Mouse (Mus musculus) myocyte (in vitro differentiated cells): Measurements from ENCODE around the gene Myo5a. TPM values are rescaled to one million over a fixed set of nuclear protein-coding genes. Genes with fewer than 3 reads are reported as not detected.

Experiments
- H3K27me3 ChIP-seq: one replicate; pipeline ENCODE4 v1.6.1; 2011; ENCODE audit not compliant: control insufficient read depth, insufficient read depth, insufficient read length
- H3K36me3 ChIP-seq: one replicate; pipeline ENCODE4 v1.6.1; 2011; ENCODE audit not compliant: control insufficient read depth, insufficient read depth
- H3K4me2 ChIP-seq: one replicate; pipeline ENCODE4 v1.6.1; 2011; ENCODE audit warnings: low read depth, control low read depth
- H3K4me3 ChIP-seq: one replicate; pipeline ENCODE4 v1.5.1; 2011; ENCODE audit warnings: mild to moderate bottlenecking, control low read depth, moderate library complexity
- H3K79me2 ChIP-seq: one replicate; pipeline ENCODE4 v1.6.1; 2011; ENCODE audit not compliant: control insufficient read depth, insufficient read depth
- H3ac ChIP-seq: one replicate; pipeline ENCODE4 v1.6.1; 2011; ENCODE audit not compliant: control insufficient read depth, insufficient read length
- CEBPB ChIP-seq: IDR thresholded peaks from 2 replicates; pipeline ENCODE4 v1.6.1; 2011; ENCODE audit warnings: mild to moderate bottlenecking, moderate library complexity; ENCODE audit not compliant: poor library complexity, insufficient read depth, severe bottlenecking
- E2F4 ChIP-seq: IDR thresholded peaks from one replicate; pipeline ENCODE4 v1.6.1; 2011; ENCODE audit warnings: mild to moderate bottlenecking, control low read depth, moderate library complexity; ENCODE audit not compliant: insufficient read depth
- MAX ChIP-seq: IDR thresholded peaks from one replicate; pipeline ENCODE4 v1.6.1; 2011; ENCODE audit warnings: low read depth, mild to moderate bottlenecking, control low read depth
- MYOD1 ChIP-seq, 3 experiments: IDR thresholded peaks; one replicate each; pipeline ENCODE4 v1.6.1; 2011; ENCODE audit warnings: control low read depth in 2 of 3, low read depth in 2 of 3, mild to moderate bottlenecking in 2 of 3, moderate library complexity in 1 of 3; ENCODE audit not compliant: insufficient read length in 2 of 3, control insufficient read depth in 1 of 3
- MYOG ChIP-seq, 3 experiments: IDR thresholded peaks; one replicate each; pipeline ENCODE4 v1.6.1; 2011; ENCODE audit warnings: control low read depth in 2 of 3, low read depth in 2 of 3, mild to moderate bottlenecking in 2 of 3; ENCODE audit not compliant: insufficient read length in 2 of 3, control insufficient read depth in 1 of 3, insufficient read depth in 1 of 3
- POLR2A ChIP-seq: IDR thresholded peaks from one replicate; pipeline ENCODE4 v1.6.1; 2011; ENCODE audit warnings: low read depth, mild to moderate bottlenecking, control low read depth, moderate library complexity; ENCODE audit not compliant: insufficient read length
- POLR2AphosphoS2 ChIP-seq: IDR thresholded peaks from one replicate; pipeline ENCODE4 v1.6.1; 2011; ENCODE audit warnings: low read depth, control low read depth; ENCODE audit not compliant: insufficient read length
- REST ChIP-seq: IDR thresholded peaks from one replicate; pipeline ENCODE4 v1.6.1; 2011; ENCODE audit warnings: mild to moderate bottlenecking, control low read depth, moderate library complexity; ENCODE audit not compliant: insufficient read depth, insufficient read length
- SRF ChIP-seq: IDR thresholded peaks from one replicate; pipeline ENCODE4 v1.6.1; 2011; ENCODE audit warnings: low read depth; ENCODE audit not compliant: control insufficient read depth, insufficient read length
- TCF12 ChIP-seq: IDR thresholded peaks from one replicate; pipeline ENCODE4 v1.6.1; 2011; ENCODE audit warnings: mild to moderate bottlenecking, control low read depth; ENCODE audit not compliant: poor library complexity, insufficient read depth, severe bottlenecking
- TCF3 ChIP-seq: IDR thresholded peaks from one replicate; pipeline ENCODE4 v1.6.1; 2011; ENCODE audit warnings: low read depth, control low read depth; ENCODE audit not compliant: insufficient read length
- USF1 ChIP-seq: IDR thresholded peaks from one replicate; pipeline ENCODE4 v1.6.1; 2011; ENCODE audit warnings: low read depth, mild to moderate bottlenecking, control low read depth, moderate library complexity
- polyA plus RNA-seq: library from polyadenylated mRNA; unstranded; fragments of >200 nt; fragmentation: generic; extraction: Trizol; gene quantifications from one replicate; pipeline ENCODE4 v1.2.1, GENCODE M21; 2012; ENCODE audit warnings: missing spikeins

Gene Myo5a
- polyA plus RNA-seq, 1 experiment: 15.4 TPM

GRCm38 (mm10) chr9:75232860-75233259 is 162.0 kb downstream of the Myo5a start:
- TF ChIP-seq TCF3 (no peak), SRF (no peak), MAX (no peak), USF1 (no peak), POLR2A (no peak)

GRCm38 (mm10) chr9:75234271-75234741 is 163.5 kb downstream of the Myo5a start:
- Histone ChIP-seq H3K27me3 (no peaks in the 10 kb centered on the region), H3K4me2 (no peak overlapping the region), H3K36me3 (no peaks in the 10 kb centered on the region), H3K4me3 (no peak overlapping the region), H3K79me2 (no peaks in the 10 kb centered on the region), H3ac (no peak overlapping the region)
- TF ChIP-seq SRF (no peak), TCF3 (no peak), POLR2A (no peak), USF1 (no peak), REST (no peak), POLR2AphosphoS2 (no peak)

More at GRCm38 (mm10) chr9:75232860-75233259, 162.0 kb downstream of the Myo5a start:
- Histone ChIP-seq H3K27me3 (no peaks in the 10 kb centered on the region), H3K4me2 (no peak overlapping the region), H3K4me3 (no peak overlapping the region), H3K36me3 (no peaks in the 10 kb centered on the region), H3ac (no peak overlapping the region), H3K79me2 (no peaks in the 10 kb centered on the region)

DNA sequence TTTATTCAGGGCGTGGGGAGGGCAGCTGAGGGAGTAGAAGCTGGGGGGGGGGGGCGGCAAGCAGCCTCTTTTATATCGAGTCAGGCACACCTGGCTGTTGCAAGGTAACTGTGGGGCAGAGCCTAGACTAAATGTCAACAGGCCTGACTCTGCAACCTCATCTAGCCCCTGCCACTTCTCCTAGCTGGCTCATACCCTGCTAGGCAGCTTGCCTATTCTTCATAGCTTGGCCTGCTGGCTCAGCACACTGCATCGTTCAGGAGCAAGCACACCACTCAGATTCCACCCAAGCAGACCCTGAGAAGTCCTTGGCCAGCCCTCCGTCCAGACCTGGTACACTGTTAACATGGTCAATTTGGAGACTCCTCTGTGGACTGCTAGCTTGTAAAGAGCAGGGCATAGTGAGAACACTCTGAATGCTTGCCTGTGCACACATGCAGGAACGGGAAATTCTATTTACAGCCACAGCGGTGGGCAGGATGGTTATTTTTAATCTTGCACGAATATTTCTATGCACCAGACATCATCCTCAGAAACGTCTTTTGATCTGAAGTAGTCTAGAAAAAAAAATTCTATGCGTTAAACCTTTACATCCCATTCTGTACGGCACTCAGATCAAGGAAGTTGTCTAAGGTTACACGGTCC is 164.3 kb downstream of the Myo5a start:
- Histone ChIP-seq H3K79me2 (no peaks in the 10 kb centered on the region), H3K27me3 (no peaks in the 10 kb centered on the region), H3K4me2 (no peak overlapping the region)

DNA sequence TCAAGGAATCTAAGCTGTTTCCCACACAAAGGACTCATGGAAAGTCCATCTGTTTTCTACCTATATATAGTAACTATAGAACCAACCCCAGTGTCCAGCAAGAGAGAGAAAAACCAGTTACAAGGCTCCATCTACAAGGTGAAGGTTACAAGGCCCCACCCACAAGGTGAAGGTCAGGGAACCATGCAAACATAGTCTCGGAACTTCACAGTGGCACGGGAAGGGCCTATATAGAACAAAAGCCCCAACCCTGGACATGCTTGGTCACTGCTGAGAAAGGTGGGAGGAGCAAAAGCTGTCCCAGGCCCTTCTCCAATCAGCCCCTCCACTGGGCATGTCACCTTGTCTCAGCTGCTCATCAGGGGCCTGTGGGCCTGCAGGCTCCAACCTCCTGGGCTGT is 164.9 kb downstream of the Myo5a start:
- Histone ChIP-seq H3K36me3 (no peaks in the 10 kb centered on the region), H3K4me2 (no peak overlapping the region), H3K79me2 (no peaks in the 10 kb centered on the region), H3K27me3 (no peaks in the 10 kb centered on the region), H3K4me3 (no peak overlapping the region), H3ac (no peak overlapping the region)
- TF ChIP-seq POLR2A: no peak

More for the DNA sequence above, 164.3 kb downstream of the Myo5a start:
- Histone ChIP-seq H3ac (no peak overlapping the region), H3K4me3 (no peak overlapping the region), H3K36me3 (no peaks in the 10 kb centered on the region)
- TF ChIP-seq TCF3 (no peak), MYOD1 (IDR thresholded peaks at IDR 0.05; ENCODE audit: control insufficient read depth in 1 of 3, insufficient read length in 2 of 3, low read depth in 2 of 3) (no peak), TCF12 (no peak), REST (no peak), POLR2AphosphoS2 (no peak)

DNA sequence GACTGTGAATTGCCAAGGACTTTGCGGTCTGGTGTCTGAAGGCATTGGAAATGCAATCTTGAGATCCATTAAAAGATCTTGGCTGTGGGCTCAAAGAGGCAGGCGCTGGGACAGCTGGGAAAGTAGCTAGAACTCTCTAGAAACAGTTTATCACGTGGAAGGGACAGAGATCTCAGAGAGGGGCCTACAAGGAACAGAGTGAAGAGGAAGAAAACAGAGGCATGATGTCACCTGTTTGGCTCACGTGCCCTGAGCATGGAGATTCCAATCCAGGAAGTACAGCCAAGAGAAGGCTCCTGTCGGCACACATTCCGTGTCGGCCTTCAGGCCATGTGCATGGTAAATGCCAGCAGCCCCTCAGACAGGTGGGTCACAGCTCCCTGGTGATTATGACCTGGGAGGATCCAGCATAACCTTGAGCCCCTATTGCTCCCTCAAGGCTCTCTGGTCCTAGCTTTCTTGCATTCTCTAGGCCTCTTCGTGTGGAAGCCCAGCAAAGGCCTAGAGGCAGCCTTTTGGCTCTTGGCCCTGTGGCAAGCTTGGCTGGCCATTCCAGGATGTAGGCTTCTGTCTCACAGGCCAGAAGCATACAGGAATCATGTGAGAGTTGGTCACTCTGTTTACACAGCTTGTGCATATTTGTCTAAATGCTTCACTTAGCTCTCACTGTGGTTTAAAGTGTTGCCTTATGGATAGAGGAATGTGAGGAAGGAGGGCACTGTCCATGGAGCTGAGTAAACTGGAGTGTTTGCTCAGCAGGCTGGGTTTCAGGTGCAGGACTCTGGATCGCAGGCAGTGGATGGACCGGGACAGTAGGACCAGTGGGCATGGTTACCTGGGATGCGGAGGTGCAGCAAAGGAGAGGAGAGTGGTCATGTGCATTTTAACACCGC is 165.8 kb downstream of the Myo5a start:
- Histone ChIP-seq H3K79me2 (no peaks in the 10 kb centered on the region), H3ac (no peak overlapping the region), H3K27me3 (no peaks in the 10 kb centered on the region), H3K4me2 (no peak overlapping the region), H3K4me3 (no peak overlapping the region), H3K36me3 (no peaks in the 10 kb centered on the region)
- TF ChIP-seq E2F4: no peak
- no peak for TF ChIP-seq USF1
- no peak for TF ChIP-seq POLR2AphosphoS2
- no peak for TF ChIP-seq SRF
- no peak for TF ChIP-seq CEBPB
- TF ChIP-seq MYOD1 (IDR thresholded peaks at IDR 0.05; ENCODE audit: control insufficient read depth in 1 of 3, insufficient read length in 2 of 3, low read depth in 2 of 3): no peak
- TF ChIP-seq REST: no peak
- no peak for TF ChIP-seq MYOG (IDR thresholded peaks at IDR 0.05; ENCODE audit: control insufficient read depth in 1 of 3, insufficient read depth in 1 of 3, insufficient read length in 2 of 3, low read depth in 2 of 3)
- TF ChIP-seq TCF3: no peak
- TF ChIP-seq TCF12: no peak
- no peak for TF ChIP-seq POLR2A
- TF ChIP-seq MAX: no peak
